Mouse (Mus musculus): ENCODE results near the gene Pcp4l1.

Pcp4l1 gene

GRCm38 (mm10) chr1:171221281-171222193 lies 25.5 kb upstream of the Pcp4l1 start:
- no peak for DNase-seq

- peak; percentile 86 for DNase-seq
Measured at GRCm38 (mm10) chr1:171220871-171221270, 24.8 kb upstream of the Pcp4l1 start.

GRCm38 (mm10) chr1:171216241-171216955 lies 20.3 kb upstream of the Pcp4l1 start:
- DNase-seq, result no peak

- DNase-seq, result no peak
Measured at GRCm38 (mm10) chr1:171213801-171214496, 17.9 kb upstream of the Pcp4l1 start, which contains the start of gene Nr1i3. Gene Nr1i3, plus strand, starts transcription at chr1:171213970.

- DNase-seq, result no peak
Measured at GRCm38 (mm10) chr1:171212854-171213253, 16.8 kb upstream of the Pcp4l1 start.

- DNase-seq, result no peak
Measured at GRCm38 (mm10) chr1:171209409-171209808, 13.3 kb upstream of the Pcp4l1 start.

GRCm38 (mm10) chr1:171205704-171206493 lies 9.8 kb upstream of the Pcp4l1 start:
- no peak for DNase-seq

GRCm38 (mm10) chr1:171204249-171204644 lies 8.2 kb upstream of the Pcp4l1 start:
- no peak for DNase-seq

- DNase-seq, result no peak
Measured at GRCm38 (mm10) chr1:171203471-171204248, 7.6 kb upstream of the Pcp4l1 start.

GRCm38 (mm10) chr1:171200769-171201168 lies 4.7 kb upstream of the Pcp4l1 start:
- DNase-seq, result no peak

- no peak for DNase-seq
Measured at GRCm38 (mm10) chr1:171199532-171199931, 3.5 kb upstream of the Pcp4l1 start.

- no peak for DNase-seq
Measured at GRCm38 (mm10) chr1:171195046-171195822, 834 bp downstream of the Pcp4l1 start.

GRCm38 (mm10) chr1:171193911-171194830 lies 1.9 kb downstream of the Pcp4l1 start:
- DNase-seq, result no peak

- DNase-seq, result no peak
Measured at GRCm38 (mm10) chr1:171193093-171193840, 2.8 kb downstream of the Pcp4l1 start.

- no peak for DNase-seq
Measured at GRCm38 (mm10) chr1:171192283-171192682, 3.8 kb downstream of the Pcp4l1 start.

GRCm38 (mm10) chr1:171190832-171191231 lies 5.2 kb downstream of the Pcp4l1 start:
- DNase-seq, result no peak

- DNase-seq, result no peak
Measured at GRCm38 (mm10) chr1:171189476-171190114, 6.5 kb downstream of the Pcp4l1 start.

GRCm38 (mm10) chr1:171189046-171189445 lies 7.0 kb downstream of the Pcp4l1 start:
- no peak for DNase-seq
